Mouse (Mus musculus): ENCODE measurements around the gene Slc30a1. TPM values are rescaled to one million over a fixed set of nuclear protein-coding genes. Genes with fewer than 3 reads are reported as not detected.

The Slc30a1 gene
- polyA plus RNA-seq, 1 experiment = 10.1 TPM

- no peak overlapping the region for H3K27ac ChIP-seq (ENCODE audit: insufficient read depth, low read length)
These were observed 50.3 kb downstream of the Slc30a1 start for GRCm38 (mm10) chr1:191956871-191957270.

GRCm38 (mm10) chr1:191957321-191957720 lies 50.8 kb downstream of the Slc30a1 start:
- no peaks in the 10 kb centered on the region for H3K36me3 ChIP-seq (ENCODE audit: control insufficient read depth, insufficient read depth, low read length, poor library complexity, severe bottlenecking)
- no peaks in the 10 kb centered on the region for H3K9me3 ChIP-seq (replicated peaks; ENCODE audit: control insufficient read depth, insufficient read depth, low read length, poor library complexity, severe bottlenecking)
- H3K9ac ChIP-seq (ENCODE audit: low read depth, poor library complexity, severe bottlenecking) = no peak overlapping the region
- H3K27ac ChIP-seq (ENCODE audit: insufficient read depth, low read length) = no peak overlapping the region
- no peaks in the 10 kb centered on the region for H3K4me1 ChIP-seq (ENCODE audit: control insufficient read depth, insufficient read depth, low read length)
- no peak overlapping the region for H3K4me3 ChIP-seq (ENCODE audit: low read depth, low read length)
- no peak for TF ChIP-seq POLR2A (IDR thresholded peaks at IDR 0.05; ENCODE audit: insufficient read depth, low read length)
- no peak for TF ChIP-seq CTCF (IDR thresholded peaks at IDR 0.05; ENCODE audit: low read depth, low read length)
- no peak for TF ChIP-seq EP300 (IDR thresholded peaks at IDR 0.05; ENCODE audit: insufficient read depth, low read depth, low read length)
- H3K27me3 ChIP-seq (ENCODE audit: control insufficient read depth, insufficient read depth, low read length, poor library complexity, severe bottlenecking) = no peaks in the 10 kb centered on the region

More at GRCm38 (mm10) chr1:191956871-191957270, 50.3 kb downstream of the Slc30a1 start:
- TF ChIP-seq EP300 (IDR thresholded peaks at IDR 0.05; ENCODE audit: insufficient read depth, low read depth, low read length) (no peak), POLR2A (IDR thresholded peaks at IDR 0.05; ENCODE audit: insufficient read depth, low read length) (no peak), CTCF (IDR thresholded peaks at IDR 0.05; ENCODE audit: low read depth, low read length) (no peak)
- Histone ChIP-seq H3K4me1 (ENCODE audit: control insufficient read depth, insufficient read depth, low read length) (no peaks in the 10 kb centered on the region), H3K9me3 (replicated peaks; ENCODE audit: control insufficient read depth, insufficient read depth, low read length, poor library complexity, severe bottlenecking) (no peaks in the 10 kb centered on the region), H3K36me3 (ENCODE audit: control insufficient read depth, insufficient read depth, low read length, poor library complexity, severe bottlenecking) (no peaks in the 10 kb centered on the region), H3K27me3 (ENCODE audit: control insufficient read depth, insufficient read depth, low read length, poor library complexity, severe bottlenecking) (no peaks in the 10 kb centered on the region), H3K9ac (ENCODE audit: low read depth, poor library complexity, severe bottlenecking) (no peak overlapping the region), H3K4me3 (ENCODE audit: low read depth, low read length) (no peak overlapping the region)

- Histone ChIP-seq H3K9me3 (replicated peaks; ENCODE audit: control insufficient read depth, insufficient read depth, low read length, poor library complexity, severe bottlenecking) (no peaks in the 10 kb centered on the region), H3K27ac (ENCODE audit: insufficient read depth, low read length) (no peak overlapping the region), H3K27me3 (ENCODE audit: control insufficient read depth, insufficient read depth, low read length, poor library complexity, severe bottlenecking) (no peaks in the 10 kb centered on the region), H3K9ac (ENCODE audit: low read depth, poor library complexity, severe bottlenecking) (no peak overlapping the region), H3K4me3 (ENCODE audit: low read depth, low read length) (no peak overlapping the region), H3K36me3 (ENCODE audit: control insufficient read depth, insufficient read depth, low read length, poor library complexity, severe bottlenecking) (no peaks in the 10 kb centered on the region), H3K4me1 (ENCODE audit: control insufficient read depth, insufficient read depth, low read length) (no peaks in the 10 kb centered on the region)
- no peak for TF ChIP-seq POLR2A (IDR thresholded peaks at IDR 0.05; ENCODE audit: insufficient read depth, low read length)
- no peak for TF ChIP-seq EP300 (IDR thresholded peaks at IDR 0.05; ENCODE audit: insufficient read depth, low read depth, low read length)
- no peak for TF ChIP-seq CTCF (IDR thresholded peaks at IDR 0.05; ENCODE audit: low read depth, low read length)
These were observed 54.4 kb downstream of the Slc30a1 start for GRCm38 (mm10) chr1:191960946-191961345.

Other genes starting within 250 kb of the Slc30a1 start
- gene Lpgat1, start 188.9 kb upstream of the Slc30a1 start, polyA plus RNA-seq (2011; ENCODE audit: insufficient read depth, insufficient read length, low read depth, missing spikeins) = 35.7 and 39.0 TPM in 2 replicates
- gene Nek2, start 85.3 kb upstream of the Slc30a1 start, polyA plus RNA-seq (2011; ENCODE audit: insufficient read depth, insufficient read length, low read depth, missing spikeins) = 79.5 and 80.3 TPM in 2 replicates
- gene Rd3, start 70.6 kb downstream of the Slc30a1 start, polyA plus RNA-seq (2011; ENCODE audit: insufficient read depth, insufficient read length, low read depth, missing spikeins) = not detected in 2 replicates
- gene Traf5, start 185.8 kb downstream of the Slc30a1 start, polyA plus RNA-seq (2011; ENCODE audit: insufficient read depth, insufficient read length, low read depth, missing spikeins) = 0.81 and 2.6 TPM in 2 replicates
- 16.4 and 19.1 TPM in 2 replicates for gene Rcor3, start 231.3 kb downstream of the Slc30a1 start, polyA plus RNA-seq (2011; ENCODE audit: insufficient read depth, insufficient read length, low read depth, missing spikeins)

All from ES-Bruce4 (cell line).